Mouse (Mus musculus) small intestine, adult 2 months (tissue): ENCODE data around the gene Phactr1.

Source experiments
- CTCF ChIP-seq: fragments of 200-500 bp; IDR thresholded peaks from 2 replicates; pipeline ENCODE4 v1.5.1; 2012; ENCODE audit warnings: low read depth, mild to moderate bottlenecking, control low read depth, inconsistent platforms, low read length, moderate library complexity, mixed read lengths; ENCODE audit not compliant: insufficient replicate concordance, insufficient read length; ENCODE audit errors: extremely low read depth
- POLR2A ChIP-seq: fragments of 200-500 bp; IDR thresholded peaks from 2 replicates; pipeline ENCODE4 v1.6.1; 2012; ENCODE audit warnings: low read depth, mild to moderate bottlenecking, control low read depth, inconsistent platforms, low read length, moderate library complexity

- TF ChIP-seq CTCF (no peak), POLR2A (no peak)
These were observed 372.8 kb downstream of the Phactr1 start for GRCm38 (mm10) chr13:43053201-43053600.
